Comparison of ENCODE assay signal across 8 mouse cellular contexts in the genomic region with DNA sequence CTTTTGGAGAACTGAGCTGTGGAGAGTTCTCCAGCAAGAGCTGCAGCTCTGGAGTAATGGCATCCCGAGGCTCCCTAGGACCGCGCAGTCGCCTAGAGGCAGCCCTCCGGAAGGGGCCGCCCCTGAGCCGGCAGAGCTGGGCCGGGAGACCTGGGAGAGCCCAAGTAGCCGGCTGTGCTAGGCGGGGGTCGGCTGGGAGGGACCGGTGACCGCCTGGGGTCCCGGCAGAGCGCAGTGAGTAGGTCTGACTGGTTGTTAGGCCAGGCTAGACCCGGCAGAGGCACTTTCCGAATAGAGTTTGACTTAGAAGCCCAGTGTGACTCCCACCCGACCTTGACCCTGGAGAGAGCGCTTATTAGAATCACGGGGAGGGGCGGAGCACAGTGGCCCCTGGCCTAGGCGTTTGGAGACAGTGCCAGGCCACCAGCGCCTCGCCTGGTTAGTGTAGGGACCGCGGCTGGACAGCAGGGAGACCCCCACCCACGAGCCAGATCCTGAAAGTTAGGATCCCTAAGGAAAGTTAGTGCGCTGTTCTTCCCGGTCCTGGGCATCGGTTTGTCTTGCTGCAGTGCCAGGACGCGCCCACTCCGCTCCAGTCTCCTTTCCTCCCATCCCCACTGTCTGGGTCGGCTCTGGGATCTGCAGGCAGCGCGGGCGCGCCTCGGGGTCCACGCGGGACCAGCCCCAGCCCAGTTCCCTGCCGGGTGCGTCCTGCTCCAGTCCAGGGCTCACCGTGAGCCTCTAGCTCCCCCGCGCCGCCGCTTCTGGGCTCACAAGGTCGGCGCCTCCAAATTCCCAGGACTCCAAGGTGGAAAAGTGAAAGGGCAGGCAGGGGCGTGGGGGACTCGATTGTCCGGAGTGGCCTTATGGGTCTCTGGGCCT. TPM values are rescaled to one million over a fixed set of nuclear protein-coding genes. Genes with fewer than 3 reads are reported as not detected.
DNase-seq lines count a peak whose midpoint lies in the region.

A gene (minus strand): TSS at position 70 of the 882 bp plus-strand sequence.

- peak within 1 kb of the TSS; percentile 87 for H3K4me3 ChIP-seq in megakaryocyte, embryonic 14.5 days (replicated peaks)

- intact Hi-C loops in left cerebral cortex, postnatal 10 days (cut with DNase I): loop anchor here (5.0 kb wide), 1 partner anchor 521 kb away; no protein-coding TSS in a partner anchor

- H3K4me1 ChIP-seq in megakaryocyte, embryonic 14.5 days: peaks cover 18% of the 10 kb centered on the region

- H3K27me3 ChIP-seq in megakaryocyte, embryonic 14.5 days (replicated peaks): peaks cover 62% of the 10 kb centered on the region

- H3K9me3 ChIP-seq in megakaryocyte, embryonic 14.5 days: no peaks in the 10 kb centered on the region

- no peaks in the 10 kb centered on the region for H3K36me3 ChIP-seq in megakaryocyte, embryonic 14.5 days (replicated peaks; ENCODE audit: low read length)

- DNase-seq in adipocyte (ENCODE audit: low spot score): peak; percentile 77
- DNase-seq in embryo, embryonic 10.5 days (ENCODE audit: low spot score): peak; percentile 88
- DNase-seq in gastrocnemius, postnatal 25 days: peak; percentile 81
- peak; percentile 18 for DNase-seq in hindlimb bud, embryonic 11.5 days (ENCODE audit: extremely low spot score, low read depth, low spot score)
- DNase-seq in left cerebral cortex, postnatal 10 days (ENCODE audit: extremely low spot score in 1 of 2, low spot score in 2 of 2): peak; percentile 49 to 89
- DNase-seq in right cerebral cortex, postnatal 36 days (ENCODE audit: low spot score in 2 of 2): peak; percentile 18 to 36
- no peak for DNase-seq in MN1 (ENCODE audit: low spot score)

RNA-seq across cellular contexts. Expression of the gene that starts here (rescaled TPM):
- 1 to 10 TPM in 1 of 2 experiments, not detected in 1; 1.1 TPM for total RNA-seq in gastrocnemius, postnatal 25 days (2021)
- 1 to 10 TPM; 1.0 to 1.3 TPM for total RNA-seq in left cerebral cortex, postnatal 10 days (2021)
- not detected in 2 replicates for polyA plus RNA-seq in megakaryocyte, embryonic 14.5 days (2012; ENCODE audit: insufficient read depth, low replicate concordance)
